Mouse (Mus musculus) 416B (cell line): ENCODE measurements at regions not wholly inside any gene's neighbourhood (a gene's known extent, or its start where the extent isn't known, plus 50 kb on each side); places are given as distances from the start of the nearest gene placed in this dataset.

Experiments used
- DNase-seq: peaks from one replicate; pipeline ENCODE4 v3.0.0; 2011; ENCODE audit warnings: low read depth

DNA sequence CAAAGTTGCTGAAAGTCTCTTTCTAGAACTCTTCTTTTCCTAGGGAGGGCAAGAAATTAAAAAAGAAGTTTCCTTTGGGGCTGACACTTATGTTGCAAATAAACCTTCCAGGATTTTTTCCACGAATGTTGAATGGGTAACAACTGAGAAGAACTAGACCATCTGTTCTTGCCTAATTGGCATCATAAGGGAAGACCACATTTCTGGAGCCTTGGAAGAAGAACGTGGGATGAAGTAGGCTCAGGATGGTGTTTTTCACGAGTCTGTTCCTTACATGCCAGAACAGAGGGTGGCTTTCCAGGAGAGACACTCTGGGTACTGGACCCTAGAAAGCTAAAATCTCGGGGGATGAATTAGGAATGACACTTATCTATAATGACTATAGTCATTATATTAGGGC, 314.1 kb downstream of the Cog6 start:
- DNase-seq: no peak

DNA sequence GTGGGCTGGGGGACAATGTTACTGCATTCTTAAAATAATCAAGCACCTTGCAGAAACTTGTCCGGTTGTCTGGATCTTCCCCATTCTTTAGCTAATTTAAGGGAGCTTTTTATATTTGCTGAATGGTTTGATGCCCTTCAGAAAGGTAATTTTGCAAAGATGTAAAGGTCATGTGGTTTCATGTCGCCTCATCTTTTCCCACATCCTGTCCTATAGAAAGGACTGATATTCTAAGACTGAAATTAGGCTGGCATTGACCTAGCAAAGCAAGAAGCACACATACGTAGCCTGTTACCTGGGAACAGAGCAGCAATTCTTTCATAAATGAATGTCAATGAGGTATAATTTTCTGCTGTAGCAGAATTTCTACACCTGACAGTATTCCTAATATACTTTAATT, 315.4 kb downstream of the Cog6 start:
- DNase-seq: no peak

DNA sequence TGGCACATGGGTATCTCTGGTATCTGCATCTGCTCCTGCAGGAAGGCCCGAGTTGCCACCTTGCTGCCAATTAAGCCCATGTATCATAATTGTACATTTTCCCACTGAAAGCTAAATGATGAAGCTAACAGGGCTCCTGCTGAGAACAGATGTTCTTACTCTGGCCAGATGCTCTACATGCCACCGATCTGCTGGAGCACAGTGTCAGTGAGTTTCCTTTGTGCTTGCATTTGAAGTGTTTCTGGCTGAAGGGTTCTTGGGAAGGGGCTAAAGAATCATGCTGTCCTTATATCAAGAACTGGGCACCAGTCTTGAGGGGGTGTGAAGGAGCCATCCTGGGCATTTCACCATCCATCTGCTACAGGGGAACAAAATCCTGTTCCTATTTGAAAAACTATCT, 323.2 kb downstream of the Cog6 start:
- DNase-seq: no peak

DNA sequence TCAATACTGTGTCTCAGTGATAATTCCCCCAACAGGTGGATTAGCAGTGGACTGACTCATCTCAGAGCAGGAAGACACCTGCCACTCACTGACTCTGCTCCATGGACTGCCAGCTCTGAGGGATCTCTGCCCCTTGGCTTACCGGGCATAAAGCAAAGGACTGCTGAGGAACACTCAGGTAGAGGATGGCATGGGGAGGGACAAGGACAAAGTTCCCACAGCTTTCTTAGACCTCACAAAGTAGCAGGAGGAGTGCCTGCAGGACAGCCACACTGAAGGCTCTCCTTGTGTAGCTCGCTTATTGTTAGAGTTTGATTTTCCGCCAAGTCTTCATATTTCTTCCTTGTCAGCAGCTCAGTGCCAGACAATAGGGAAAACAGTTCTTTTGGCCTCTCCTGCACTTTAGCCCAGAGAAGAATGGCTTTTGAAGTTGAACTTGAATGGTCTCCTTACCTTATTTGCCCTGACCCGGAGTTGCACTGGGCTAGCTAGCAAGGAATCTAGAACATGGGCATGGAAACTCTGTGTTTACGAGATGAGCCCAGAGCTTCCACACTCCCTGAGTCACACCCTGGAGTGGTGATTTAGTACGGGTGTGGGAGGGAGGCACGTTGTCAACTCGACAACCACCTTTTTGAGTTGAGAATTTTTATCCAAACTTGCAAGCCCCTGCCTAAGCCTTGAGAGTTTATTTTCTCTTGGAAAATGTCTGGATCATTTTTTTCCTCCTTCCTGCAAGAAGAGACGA, 331.4 kb downstream of the Cog6 start:
- DNase-seq: no peak

DNA sequence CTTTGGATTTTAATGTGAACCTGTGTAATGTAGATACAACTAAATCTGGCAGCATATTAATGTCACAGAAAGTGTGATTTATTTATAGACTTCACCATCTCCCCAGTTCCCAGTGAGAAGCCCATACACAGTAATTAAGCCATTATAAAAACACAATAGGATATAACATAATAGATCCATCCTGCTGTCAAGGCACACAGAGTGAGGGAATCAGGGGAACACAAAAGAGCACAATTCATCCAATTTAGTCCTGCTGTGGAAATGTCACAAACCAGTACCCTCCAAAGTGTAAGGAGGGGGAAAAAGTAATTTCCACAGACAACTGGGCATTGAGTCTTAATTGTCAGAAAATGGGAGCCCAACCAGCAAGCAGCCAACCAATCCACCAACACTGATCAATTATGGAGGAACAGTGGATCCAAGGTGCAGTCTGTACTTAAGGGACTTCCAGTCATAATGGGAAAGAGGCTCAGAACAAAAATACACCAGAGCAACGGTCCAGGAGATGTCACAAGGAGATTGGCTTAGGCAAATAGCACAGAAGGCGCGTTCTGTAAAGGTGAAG, 336.1 kb downstream of the Cog6 start:
- DNase-seq: no peak

DNA sequence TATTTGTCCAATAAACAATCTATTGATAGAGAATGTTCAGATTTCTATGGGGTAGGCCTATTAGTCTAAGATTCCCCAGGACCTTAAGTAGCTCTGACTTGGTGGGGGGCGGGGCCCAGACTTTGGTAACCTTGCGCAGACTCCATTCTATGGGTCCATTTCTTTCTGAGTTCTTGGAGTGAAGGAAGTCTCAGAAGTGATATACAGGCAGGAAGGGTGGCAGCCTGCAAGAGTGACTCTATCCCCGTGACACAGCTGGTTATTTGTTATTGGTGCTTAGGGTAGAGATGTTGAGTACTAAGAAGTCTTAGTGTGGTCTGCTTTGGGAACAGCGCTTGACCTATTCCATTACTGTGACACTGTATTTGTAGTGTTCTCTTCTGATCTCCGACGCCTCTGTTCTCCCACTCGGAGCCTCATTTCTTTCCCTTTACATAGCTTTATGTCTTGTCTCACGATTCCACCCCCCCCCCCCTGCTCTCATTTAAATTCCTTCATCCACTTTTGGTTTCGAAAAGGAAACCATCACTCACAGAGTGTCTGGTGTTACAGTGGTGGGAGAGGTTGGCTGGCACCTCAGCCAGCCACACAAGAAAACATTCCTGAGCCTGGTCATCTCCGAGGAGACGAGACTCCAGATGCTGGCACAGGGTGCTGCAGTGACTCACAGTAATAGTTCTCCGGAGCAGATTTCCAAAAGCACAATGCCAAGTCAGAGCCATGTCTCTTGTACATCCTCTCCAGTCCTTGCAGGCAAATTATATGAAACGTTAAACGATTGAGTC, 340.0 kb downstream of the Cog6 start:
- no peak for DNase-seq

DNA sequence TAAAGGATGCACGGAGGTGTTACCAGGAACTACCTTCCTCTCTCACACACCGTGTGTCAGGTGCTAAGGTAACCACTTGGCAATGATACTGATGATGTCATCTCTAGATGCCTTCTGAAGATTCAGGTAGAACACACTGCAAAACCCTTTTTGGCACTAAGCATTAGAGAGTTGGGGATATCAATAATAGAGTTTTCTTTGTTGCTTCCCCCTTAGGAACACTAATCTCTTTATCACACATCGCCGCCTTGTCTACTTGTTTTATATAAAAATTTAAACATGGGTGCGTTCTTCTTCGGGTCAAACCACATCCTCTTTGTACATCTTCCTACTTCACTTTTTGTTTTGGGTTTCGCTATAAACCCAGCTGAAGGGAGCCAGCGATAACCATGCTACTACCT, 346.4 kb downstream of the Cog6 start:
- no peak for DNase-seq

DNA sequence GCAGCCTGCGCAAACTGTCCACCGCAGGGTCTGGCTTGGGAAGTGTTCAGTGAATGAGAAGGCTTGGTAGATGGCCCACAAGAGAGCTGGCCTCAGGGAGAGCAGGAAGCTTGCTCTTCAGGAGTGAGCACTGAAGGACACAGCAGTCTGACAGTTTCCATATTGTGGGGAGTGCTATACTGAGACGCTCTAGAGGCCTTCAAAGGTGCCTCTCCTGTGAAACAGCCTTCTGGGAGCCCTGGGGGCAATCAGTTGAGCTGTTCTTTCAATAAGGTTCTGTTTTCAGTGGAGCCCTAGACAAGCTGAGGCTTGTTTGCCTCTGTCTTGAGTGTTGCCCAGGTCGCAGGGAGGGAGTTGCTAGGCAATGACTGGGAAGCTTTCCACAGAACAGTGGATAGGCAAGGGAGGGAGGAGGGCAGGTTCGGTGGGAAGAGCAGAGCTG, 353.9 kb downstream of the Cog6 start:
- DNase-seq: no peak

DNA sequence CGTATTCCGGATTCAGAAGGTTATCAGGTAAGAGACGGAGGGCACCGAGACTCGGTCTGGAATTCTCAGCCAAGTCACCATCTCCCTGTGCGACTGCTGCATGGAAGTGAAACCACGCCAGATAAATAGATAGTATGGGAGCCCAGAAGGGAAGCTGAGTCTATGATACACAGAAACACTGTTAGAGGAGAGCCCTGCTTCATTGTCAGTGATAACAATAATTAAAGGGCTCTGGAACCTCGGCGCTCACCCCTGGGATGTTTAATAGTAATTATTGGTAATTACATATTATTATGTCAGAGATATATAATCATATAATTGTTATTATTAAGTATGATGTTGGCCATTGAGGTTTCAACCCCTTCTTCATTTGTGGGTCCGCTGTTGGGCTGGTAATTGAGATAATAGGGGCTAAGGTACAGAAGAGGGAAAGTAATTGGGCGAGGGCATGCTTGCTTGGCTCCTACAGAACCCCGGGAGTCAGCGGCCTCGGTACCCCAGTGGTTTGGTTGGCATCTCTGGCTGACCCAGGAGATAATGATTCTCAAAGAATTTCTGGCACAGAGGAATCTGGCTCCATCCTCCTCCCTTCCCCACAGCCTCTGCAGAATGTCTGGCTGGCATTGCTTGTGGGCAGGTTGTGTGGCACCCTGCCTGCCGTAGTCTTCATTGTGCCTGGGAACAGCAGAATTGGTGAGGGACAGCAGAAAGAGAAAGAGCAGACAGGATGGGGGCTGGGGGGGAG, 354.7 kb downstream of the Cog6 start:
- DNase-seq: no peak

DNA sequence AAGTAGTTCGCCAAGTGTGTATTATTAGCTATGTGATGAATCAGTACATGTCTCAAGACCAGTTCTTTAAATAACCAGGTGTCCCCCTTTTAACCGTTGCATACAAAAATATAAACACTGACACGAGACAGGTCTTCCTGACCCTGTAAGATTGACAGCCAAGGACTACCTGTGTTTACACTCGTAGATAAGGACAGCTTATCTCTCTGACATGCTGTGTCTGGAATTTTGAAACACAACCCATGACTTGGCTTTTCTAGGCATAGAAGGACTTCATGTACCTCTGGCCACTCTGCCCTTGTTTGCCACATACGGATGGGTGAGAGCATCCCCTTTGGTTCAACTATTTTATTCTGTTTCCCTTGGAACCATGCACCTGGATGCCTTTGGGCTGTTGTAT, 364.0 kb downstream of the Cog6 start:
- no peak for DNase-seq

DNA sequence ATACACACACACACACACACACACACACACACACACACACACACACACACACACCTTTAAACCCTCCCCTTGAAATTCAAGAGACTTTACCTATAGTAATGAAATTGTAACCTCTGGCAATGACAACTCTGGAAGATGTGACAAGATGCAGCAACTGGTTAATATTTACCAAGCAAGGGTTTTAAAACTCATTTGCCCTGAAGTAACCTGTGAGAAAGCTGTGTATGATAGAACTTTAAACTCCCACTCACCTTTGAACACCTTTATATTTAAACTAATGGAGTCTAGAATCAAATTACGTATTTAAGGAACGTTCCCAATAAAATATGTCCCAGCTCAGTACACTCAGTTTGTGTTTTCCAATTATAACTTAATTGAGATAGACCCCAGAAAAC, 364.6 kb downstream of the Cog6 start:
- no peak for DNase-seq

DNA sequence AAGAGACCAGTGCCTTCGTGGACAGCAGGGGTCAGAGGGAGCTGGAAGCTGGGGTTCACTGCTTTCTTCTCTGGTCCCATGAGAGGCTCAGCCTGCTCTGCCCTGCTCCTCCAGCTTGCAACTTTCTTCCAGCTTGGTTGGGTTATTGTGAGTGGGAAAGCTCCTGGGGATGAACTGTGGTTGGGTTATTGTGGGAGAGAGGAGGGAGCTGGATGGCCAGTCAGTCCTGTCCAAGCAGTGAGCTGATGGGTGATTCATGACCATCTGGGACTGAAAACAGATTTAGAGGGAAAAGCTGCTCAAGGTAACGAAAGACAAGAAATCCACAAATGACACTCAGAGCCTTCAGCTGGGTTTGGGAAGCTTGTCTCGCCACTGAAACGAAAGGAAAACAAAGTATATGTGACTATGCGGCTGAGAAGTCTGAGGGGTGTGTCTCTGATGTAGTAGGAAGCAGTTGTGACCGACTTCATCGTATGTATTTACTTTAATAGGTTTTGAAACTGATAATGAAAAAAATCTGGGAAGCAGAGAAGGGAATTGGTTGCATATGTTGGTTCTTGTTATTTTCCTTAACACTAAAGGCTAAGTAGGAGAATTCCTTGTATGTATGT, 365.1 kb downstream of the Cog6 start:
- no peak for DNase-seq

DNA sequence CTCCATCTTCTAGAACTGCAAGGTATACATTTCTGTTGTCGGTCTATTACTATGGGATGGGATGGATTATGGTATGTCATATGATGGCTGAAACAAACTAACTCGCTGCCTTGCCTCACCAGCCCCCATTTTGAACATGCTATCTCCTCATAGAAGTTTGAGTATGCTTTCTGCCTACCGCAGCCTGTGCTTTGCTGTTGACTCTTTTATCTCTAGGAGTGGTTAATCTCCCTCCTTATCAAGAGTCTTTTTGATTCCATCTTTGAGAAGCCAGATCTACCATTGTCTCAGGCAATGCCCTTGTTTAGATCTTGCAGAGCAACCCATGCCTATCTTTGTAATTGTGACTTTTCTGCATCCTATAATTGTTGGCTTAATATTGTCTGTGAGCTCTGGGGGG, 367.0 kb downstream of the Cog6 start:
- no peak for DNase-seq

DNA sequence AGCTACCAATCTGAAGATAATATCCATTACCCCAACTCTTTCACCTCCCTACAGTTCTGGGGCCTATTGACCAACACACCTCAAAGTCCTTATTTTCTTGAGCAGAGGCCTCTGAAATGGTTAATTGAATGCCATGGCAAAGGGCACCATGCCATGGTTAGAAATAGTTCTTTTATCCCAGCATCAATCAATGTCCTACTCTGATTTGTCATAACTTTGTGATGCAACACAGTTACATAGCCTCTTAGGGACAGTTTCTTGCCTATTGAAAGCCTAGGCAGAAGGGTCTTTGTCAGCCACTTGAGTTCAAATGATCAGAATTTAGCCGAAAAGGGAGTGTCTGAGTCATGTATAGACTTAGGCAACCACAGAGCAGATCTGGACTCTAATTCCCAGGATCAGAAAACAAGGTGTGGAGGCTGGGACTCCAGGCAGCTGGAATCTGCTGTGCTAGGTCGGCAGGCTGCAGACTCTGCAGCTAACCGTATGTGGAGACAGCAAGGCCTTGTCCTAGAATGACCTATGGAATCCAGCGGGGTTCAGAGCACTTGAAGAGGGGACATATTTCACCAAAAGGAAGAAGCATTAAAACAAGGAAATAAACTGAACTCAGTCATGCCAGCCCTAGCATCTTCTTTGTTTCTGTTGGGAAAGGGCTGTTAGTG, 368.1 kb downstream of the Cog6 start:
- no peak for DNase-seq

DNA sequence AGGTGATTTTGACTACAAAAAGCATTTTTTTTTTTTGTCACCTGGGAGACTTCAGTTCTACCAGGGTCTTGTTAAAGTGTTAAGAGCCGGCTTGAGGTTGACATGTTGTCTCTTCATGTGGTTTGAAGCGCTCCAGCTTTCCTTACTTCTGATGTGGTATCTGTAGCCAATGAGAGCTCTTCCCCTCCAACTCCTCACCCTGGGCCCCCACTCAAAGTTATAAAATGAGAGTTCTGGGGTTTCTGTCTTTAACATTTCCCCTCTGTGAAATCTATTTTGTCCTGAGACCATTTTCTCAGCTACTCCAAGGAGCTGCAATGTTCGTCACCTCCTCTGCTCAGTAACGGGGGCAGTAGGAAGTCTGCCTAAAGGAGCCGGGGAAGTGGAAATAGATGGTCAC, 369.1 kb downstream of the Cog6 start:
- no peak for DNase-seq

DNA sequence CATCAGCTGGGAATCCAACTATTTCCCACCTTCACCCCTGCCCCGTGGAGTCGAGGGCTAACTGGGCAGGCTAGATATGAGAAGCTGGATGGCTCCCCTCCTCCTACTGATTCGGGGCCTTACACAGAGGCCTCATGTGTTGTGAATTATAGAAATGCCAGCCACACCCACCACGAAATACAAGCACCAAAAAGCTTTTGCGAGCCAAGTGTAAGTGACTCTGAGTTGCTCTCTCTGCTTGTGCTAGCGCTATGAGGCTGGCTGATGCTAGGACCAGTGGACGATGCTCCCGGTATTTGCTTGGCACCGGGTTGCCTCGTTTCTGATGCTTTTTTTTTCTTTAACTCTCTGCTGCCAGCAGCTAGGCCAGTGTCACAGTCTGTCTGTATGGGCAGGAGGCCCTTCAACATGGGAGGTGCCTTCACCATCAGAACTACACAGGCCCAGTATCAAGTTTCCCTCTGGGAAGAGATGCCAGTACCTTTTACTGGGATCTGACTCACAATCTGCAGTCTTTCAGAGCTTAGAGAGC, 369.8 kb downstream of the Cog6 start:
- no peak for DNase-seq

DNA sequence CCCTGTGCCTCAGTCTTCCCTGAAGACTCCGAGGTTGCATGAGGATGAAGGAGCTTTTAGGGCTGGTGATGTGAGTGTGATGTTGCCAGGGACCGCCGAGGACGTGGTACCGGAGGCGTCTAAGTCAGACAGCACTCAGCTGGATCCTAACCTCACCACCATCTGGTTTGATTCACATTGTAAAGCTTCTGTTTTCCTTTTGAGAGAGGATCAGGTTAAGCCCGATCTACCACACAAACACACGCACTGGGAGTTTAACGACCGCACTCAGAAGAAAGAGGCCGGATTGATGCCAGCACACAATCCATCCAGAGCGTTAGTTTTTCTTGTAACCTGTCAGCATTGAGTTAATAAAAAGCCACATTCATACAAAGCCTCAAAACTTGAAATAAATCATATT, 371.9 kb downstream of the Cog6 start:
- DNase-seq: no peak

DNA sequence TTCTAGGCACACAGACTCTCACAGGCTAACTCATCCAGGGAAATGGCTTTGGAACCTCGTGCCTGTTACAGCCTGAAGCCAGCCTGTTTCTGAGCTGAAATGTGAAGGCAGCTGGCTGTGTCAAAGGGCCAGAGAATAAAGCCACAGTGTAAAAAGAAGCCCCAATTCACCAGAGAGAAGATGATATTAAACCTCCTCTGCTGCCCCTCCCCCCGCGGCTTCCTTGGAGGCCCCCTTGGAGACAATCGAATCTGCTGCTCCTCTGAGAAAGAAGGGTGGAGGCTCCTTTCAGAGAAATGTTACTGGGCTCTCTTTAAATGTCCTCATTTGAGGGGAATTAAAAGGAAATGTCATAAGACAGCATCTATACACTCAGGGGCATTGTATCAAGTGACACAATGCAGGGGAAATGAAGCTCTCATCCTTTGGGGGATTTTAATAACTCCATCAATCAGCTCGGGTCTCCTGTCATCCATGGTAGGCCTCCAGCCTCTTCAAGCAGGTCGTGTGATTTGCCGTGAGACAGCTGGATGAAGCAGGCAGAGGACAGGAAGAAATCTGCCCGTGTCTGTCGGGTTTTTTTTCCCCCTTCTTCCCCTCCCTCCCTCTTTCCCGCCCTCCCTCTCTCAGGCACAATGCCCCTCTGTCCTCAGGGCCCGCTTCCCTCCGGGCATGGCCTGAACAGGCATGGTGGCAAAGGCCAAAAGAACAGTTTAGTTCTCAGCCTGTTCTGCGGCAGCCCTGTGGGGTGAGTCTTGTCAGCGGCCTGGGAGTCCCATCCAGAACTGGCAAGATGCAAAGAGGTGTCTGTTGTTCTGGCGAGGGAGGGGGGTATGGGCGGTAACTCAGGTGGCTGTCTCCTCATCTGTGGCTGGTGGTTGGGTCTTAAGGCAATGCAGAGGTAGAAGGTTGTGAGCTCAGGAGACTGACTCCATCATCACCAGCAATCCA, 372.6 kb downstream of the Cog6 start:
- no peak for DNase-seq

DNA sequence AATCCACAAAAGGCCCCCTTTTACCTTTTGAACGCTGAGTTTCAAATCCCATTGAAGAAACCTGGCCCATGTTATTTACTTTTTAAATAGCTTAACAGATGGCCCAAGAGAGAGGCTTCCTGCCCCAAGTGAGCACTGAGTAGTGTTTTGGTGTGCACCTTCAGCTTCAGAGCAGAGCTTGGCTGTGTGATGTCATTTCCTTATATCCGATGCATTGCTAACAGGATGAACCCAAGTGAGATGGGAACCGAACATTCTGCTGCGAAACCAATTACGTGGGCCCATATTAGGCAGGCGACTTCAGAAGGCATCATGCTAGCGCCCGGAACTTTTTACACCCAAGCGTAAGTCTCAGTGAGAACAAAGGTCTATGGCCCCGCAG, 373.2 kb downstream of the Cog6 start:
- no peak for DNase-seq

DNA sequence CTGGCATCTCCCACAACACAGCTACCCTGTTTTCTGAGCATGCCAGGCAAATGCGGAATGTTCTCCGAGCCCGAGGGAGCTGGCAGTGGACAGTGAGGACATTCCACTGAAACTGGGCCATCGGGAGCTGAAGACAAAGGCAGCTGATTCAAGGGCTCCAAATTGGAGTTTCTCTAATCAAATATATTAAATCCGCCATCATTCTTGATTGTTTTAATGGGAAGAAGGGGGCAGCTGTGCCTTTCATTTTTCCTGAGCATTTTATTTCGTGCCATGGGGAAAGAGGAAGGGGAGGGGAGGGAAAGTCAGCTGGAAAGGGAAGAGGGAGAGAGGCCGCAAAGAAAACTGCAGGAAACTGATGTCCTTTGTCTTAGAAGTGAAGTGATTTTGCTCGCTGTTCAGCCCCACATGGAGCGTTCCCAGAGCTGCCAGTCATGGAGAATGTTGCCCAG, 373.9 kb downstream of the Cog6 start:
- DNase-seq: no peak
